Mouse (Mus musculus) CD4-positive, CD25-positive, alpha-beta regulatory T cell, adult 4 months (primary cell): ENCODE data around the gene Dmtf1. TPM values are rescaled to one million over a fixed set of nuclear protein-coding genes. Genes with fewer than 3 reads are reported as not detected.

ENCODE experiments used
- ATAC-seq: one replicate; pipeline ENCODE4 v1.8.0; 2017
- polyA plus RNA-seq, 2 experiments: library from polyadenylated mRNA; unstranded; fragments of 100-300 nt; shearing (Covaris generic); gene quantifications; one replicate each; pipeline ENCODE4 v1.2.1; 2017

Dmtf1 gene
- polyA plus RNA-seq, 2 experiments from 2014 or later: 95.6 to 104 TPM

DNA sequence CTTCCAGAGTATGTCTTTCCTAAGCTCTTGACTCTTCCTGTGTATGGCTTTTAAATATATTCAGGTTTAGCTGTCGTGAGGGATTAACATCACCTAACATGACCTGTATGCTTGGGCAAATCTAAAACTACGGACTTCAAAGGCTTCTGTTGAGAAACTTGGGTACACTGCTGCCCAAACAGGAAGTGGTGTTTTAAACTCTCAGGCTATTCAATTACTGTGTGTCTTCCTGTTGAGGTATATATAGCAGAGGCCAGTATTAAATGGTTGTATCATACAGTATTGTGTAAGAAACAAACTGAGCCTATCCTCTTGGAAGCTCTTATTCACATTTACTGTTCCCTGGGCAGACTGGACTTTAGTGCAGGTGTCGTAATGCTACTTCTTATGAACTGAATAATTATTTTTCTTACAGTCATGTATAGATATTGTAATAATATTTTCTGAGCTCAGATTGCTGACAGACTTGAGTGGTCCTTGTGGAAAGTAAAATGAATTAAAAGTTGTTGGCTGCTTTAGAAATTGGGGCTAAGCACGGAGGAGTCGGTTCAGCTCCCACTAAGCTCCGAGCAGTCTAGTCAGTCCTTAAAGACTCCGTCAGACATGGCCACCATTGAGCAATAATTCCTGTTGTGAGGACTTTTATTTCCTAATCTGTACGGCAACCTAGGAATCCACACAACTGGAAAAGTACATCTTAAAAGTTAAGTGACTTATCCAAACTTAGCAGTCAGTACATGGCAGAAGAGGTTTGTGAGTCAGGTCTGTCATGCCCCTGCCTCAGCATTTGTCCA, 54.1 kb downstream of the Dmtf1 start:
- peak; percentile 67 for ATAC-seq

DNA sequence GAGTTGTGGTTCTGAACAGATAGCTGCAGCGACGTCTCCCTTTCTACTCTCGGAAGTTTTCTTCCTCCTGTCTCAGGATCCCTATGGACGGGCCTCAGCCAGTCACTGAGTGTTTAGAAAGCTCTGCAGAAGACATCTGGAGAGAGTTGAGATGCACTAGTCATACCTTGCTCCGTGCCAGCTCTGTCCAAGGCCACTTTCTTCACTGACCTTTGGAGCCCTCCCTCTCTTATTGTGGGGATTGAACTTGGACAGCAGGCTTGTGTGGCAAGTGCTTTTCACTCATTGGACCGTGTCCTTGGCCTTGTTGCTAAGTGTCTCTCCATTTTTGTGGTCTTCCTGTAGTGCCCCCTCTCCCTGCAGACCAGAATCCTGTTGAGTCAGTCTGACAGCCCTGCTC, 54.8 kb downstream of the Dmtf1 start:
- ATAC-seq: no peak

DNA sequence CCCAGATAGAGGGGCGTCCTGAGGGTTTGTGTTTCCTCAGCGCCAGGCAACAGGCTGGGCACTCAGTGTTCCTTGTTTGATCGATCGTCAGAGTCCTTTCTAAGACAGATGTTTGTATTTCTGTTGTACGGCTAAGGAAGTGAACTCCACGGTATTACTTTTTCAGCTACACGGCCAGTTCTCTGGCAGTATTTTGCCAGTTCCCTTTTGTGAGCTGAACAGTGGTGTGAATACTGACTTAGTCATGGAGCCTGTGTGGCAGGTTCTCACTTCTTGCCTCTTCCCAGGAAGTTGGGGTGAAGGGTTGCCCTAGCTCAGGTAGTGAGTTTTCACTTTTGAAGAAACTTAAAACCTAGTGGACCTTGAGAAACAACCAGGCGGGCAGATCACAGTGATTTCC, 57.6 kb downstream of the Dmtf1 start:
- ATAC-seq: no peak

DNA sequence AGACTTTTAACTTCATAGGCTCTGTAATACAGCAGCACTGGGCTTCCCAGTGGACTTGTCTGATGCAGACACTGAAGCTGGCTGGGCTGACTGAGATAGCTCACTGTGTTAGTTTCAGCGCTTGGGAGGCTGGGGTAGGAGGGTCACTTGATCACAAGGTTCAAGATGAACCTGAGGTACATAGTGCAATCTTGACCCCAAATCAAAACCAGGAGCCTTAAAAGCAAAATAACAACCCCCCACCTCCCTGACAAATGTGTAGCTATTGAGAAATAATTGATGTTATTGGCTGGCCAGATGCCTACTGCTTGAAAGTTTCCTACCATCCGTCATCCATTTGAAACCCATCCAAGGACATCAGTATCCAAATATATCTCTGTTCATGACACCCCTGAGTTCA, 58.9 kb downstream of the Dmtf1 start:
- ATAC-seq: no peak

DNA sequence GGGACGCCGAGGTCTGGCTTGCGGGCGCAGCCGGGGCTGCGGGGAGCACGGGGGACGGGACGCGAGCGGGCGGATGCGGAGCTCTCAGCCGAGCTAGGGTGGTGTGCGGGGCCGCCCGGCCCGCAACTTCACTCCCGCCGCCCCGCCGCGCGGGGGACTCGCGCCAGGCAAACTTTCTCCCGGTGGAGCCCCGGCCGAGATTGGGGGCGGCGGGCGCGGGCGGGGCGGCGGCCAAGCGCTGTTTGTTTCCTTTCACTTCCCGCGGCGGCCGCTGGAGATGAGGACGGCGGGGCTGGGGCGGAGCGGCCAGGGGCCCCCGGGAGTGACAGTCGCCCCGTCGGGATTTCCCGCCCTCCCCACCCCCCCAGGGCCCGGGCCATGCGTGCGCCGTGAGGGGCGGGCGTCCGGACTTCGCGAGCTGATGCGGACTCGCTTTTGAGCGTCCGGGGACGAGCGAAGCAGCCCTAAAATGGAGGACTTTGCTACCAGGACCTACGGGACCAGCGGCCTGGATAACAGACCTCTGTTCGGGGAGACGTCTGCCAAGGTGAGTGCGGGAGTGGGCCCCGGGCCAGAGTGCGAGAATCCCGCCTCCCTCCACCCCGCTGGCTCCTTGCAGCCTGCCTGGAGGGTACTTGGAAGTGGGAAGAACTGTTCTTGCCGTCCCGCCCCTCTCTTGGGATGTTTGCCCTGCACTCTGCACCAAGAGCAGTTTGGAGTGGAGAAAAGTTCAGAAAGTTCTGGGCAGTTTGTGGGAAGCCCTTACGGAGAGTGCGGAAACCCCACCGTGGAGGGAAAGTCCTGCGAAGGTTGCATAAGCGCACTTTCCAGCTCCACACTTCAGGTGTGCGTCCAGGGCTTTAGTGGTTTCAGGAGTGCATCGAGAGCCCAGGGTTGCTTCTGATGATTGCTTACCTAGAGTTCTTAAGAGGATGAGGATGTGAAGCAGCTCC, 60.5 kb downstream of the Dmtf1 start:
- ATAC-seq: peak; percentile 56

DNA sequence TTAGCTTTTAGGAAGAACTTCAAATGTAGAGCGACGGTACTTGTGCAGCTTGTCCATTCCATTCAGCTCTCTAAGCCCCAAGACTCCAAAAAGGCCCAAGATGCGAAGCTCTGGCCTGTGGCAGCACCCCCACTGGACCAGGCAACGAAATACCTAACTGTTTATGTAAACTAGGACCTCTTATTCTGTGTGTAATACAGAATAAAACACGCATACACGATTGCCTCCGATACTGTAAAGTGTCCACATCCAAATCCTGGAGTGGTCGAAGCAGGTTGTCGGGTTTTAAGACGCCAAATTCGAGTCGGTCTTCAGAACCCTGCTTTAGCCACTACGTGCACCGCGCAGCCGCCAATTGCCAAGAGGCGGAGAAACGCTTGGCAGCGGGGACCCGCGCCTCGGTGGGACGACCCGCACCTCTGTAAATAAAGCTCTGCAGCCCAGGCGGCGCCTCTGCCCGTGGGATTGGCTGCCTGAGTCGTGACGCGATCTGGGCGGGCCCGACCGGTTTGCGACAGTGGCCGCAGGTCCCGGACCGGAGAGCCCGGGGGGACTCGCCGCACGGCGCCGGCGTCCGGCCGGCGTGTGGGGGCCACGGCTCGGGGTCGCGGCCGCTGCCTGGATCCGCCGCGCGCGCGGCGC, 61.2 kb downstream of the Dmtf1 start, which contains the start of gene Tmem243:
Tmem243 (plus strand) TSS at position 462 of the 642 bp plus-strand sequence.
- ATAC-seq: peak; percentile 85

DNA sequence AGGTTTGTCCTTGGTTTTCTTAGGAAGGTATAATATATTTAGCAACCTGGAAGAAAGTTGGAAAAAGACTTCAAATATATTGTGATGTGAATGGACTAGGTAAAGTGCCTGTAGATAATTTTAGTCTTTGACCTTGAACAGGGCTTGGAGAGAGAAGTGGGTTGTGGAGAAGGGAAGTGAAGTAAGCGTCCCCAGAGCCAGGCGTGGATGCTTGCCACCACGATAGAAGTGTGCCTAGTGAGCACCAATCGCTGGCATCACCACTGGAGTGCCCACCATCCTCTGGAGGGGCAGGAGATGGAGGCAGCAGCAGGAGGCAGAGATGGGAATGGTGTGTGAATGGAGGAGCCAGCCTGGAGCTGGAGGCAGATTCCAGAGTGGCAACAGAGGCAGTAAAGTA, 68.1 kb downstream of the Dmtf1 start:
- ATAC-seq: no peak

DNA sequence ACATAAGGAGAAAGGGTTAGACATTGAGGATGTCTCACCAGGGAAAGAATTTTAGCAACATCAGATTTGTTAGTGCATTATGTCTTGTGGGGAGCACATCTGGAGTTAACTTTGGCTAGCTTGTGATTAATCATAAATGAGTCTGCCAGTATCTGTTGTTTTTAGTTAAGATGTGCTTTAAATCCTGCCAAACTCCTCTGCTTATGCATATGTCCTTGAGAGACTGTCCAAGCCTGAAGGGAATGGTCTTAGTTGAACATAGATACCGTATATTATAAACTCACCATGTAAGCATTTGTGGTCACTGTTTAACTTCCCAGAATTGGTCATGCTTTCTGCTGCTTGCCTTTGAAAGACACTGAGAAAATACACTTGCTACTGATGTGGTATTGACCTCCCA, 68.9 kb downstream of the Dmtf1 start:
- ATAC-seq: no peak

DNA sequence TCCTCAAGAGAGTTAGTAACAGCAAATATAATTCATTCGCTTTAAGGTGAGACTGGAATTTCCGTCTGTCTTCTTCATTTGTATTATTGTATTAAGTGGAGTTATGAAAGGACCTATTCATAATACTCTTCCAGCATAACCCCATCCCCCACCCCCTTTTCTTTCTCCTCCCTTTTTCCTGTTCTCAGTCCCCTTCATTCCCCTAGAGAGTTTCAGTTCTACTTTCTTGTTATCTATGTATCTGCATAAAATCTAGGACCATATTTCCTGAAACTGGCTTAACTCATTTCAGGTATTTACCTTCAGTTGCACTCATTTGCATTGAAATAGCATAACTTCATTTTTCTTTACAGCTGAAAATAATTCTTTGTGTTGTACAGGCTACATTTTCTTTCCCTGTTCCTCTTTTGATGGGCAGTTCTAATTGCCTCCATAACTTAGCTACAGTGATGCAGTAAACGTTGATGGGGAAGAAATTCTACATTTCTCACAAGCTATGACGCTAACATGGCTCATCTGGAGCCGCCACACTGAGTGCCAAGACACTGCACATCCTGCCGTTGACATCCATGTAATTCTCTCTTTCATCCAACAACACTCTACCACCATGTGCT, 71.0 kb downstream of the Dmtf1 start:
- ATAC-seq: no peak

DNA sequence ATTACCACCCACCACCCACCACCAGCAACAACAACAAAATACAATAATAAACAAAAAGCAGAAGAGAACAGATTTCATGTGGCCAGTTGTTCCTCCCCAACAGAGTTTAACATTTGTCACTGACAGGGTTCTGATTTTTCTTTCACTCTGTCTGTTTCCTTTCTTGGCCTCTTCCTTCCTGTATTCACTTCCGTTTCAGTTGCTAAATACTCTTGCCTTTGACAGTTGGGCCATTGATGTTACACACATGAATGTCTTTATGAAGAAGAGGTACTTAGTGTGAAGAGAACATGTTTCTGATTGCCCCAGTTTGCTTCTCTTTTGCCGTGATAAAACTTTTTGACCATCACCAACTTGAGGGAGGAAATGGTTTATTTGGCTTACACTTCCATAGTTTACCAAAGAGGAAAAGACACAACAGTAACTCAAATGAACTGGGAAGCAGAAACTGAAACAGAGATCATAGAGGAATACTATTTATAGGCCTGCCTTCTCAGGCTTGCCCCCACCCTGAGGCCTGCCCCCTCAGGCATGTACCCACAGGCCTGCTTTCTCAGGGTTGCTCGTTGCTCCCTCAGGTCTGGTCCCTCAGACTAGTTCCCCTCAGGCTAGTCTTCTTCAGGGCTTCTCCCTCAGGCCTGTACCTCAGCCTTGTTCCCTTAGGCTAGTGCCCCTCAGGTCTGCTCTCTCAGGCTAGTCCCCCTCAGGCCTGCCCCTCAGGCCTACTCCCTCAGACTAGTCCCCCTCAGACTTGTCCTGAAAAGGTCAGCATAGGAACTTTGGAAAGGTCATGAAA, 74.5 kb downstream of the Dmtf1 start:
- ATAC-seq: peak; percentile 92

DNA sequence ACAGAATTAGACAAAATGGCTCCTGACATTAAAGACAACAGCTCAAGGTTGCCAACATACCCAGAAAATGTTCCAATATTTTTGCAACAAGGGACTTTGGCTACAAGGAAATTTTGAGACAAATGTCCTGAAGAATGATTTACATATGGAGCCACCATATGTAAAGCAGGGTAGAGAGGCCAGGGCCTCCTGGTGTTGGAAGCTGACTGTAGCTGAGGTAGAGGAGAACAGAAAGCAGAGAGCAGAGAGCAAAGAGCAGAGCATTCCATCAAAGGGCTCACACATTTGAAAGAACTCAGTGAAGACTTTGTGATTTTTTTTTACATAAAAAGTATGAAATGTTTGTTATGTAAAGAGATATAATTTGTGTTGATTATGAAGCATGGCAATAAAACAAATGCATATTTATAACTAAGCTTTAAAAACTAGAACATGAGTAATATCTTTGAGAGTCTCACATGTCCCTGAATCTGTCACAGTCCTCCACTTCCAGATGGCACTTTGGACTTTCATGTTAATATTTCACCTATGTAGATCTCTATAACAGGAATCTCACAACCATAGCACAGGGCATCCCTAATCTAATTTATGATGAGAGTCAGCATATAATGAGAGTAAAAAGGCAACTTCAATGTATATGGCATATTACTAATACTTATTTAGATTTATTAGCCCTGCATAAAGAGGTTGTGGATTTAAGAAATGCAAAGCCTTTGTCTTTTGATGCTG, 81.6 kb downstream of the Dmtf1 start:
- no peak for ATAC-seq

DNA sequence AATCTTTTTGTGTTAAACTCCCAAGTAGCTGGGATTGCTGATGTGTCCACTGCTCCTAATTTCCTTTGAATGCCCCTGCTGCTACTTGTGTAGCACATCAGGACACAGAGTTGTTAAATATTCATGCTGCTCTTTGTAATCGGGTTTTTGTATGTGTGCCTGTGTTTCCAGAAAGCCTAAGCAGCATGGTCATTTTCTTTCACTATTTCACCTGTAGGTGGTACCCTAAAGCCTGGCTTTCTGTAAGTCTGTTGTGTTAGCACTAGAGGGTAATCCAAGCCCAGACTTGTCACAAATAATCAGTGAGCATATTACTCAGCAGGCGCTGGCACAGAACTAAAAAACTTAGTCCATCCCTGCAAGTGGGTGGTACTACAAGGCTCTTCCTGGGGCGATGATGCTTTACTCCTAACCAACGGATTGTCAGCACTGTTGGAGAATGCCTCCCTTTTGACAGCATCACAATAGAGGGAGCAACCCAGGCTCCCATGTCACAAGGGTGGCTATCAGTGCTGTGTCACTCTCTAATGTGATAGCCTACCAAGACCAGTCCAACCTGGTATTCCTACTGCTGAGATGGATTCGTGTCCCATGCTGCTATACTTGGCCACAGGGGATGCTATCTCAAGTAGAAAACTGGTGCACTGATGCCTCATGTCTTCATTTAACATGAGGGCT, 88.3 kb downstream of the Dmtf1 start:
- ATAC-seq: peak; percentile 95

DNA sequence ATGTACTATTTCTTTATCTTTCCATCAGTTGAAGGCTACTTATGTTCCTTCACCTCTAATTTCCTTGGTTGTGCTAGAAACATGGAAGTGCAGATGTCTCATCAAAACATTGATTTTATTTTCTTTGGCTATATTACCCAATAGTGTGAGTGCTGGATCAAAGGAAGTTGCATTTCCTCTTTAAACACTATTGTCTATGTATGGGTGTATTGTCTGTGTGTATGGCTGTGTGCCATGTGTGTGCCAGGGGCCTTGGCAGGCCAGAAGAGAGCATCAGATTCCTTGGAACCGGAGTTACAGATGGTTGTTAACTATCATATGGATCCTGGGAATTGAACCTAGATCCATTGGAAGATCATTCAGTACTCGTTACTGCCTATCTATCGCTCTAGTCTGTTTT, 90.2 kb downstream of the Dmtf1 start:
- ATAC-seq: no peak

DNA sequence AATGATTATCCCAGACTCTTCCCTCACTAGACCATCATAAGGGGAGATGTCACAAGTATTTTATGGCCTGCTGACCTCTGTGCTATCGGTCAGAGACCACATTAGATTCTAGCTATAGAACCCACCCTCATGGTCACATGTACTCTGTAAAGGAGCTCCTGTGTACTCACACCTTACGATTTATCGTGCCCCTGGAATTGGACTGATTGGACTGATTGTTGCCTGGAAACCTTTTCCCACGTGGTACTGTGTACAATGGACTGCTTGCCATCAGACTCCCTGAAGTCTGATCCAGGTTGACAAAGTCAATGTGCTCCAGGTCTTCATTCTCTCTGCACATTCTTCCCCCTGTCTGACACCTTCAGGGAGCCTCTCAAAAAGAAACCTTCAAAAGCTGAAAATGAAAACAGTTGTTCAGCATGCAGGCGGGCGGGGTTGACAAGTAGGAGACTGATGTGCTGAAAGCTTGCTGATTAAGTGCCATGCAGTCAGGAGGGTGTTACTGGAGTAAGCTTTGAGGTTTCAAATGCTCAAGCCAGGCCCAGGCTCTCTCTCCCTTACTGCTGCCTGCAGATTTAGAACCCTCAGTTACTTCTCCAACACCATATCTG, 91.9 kb downstream of the Dmtf1 start:
- no peak for ATAC-seq

DNA sequence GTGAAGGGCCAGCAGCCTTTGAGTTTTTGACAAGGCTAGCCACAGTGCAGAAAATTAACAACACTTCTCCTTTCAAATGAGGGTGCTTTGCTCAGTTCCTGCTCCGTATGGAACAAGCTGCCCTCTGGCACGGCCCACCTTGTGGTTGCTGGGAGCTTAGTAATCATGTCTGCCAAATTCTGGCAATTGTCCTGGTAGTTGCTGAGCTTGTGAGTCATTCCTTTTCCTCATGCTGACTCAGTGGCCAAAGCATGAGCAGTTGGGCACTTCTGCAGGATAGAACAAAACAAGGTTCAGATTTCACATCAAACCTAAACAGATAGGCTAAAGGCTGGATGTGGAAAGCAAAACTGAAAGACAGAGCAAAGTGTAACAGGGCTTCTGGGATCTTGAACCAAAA, 92.7 kb downstream of the Dmtf1 start:
- ATAC-seq: no peak

Other genes with a start within 250 kb of the Dmtf1 start
- gene Crot, start 164.5 kb downstream of the Dmtf1 start, polyA plus RNA-seq: 10 to 100 TPM; 69.6 to 70.4 TPM
- 10 to 100 TPM; 40.6 to 63.2 TPM for gene Tmem243, start 61.1 kb downstream of the Dmtf1 start, polyA plus RNA-seq
- not detected for gene 9330182L06Rik, start 104.3 kb upstream of the Dmtf1 start, polyA plus RNA-seq